Mouse (Mus musculus) right cerebral cortex, adult 18-20 months (tissue): ENCODE measurements at regions not wholly inside any gene's neighbourhood (a gene's known extent, or its start where the extent isn't known, plus 50 kb on each side); places are given as distances from the start of the nearest gene placed in this dataset.

Source experiments
- DNase-seq: peaks from one replicate; pipeline ENCODE4 v3.0.0; 2022; ENCODE audit warnings: mixed read lengths

DNA sequence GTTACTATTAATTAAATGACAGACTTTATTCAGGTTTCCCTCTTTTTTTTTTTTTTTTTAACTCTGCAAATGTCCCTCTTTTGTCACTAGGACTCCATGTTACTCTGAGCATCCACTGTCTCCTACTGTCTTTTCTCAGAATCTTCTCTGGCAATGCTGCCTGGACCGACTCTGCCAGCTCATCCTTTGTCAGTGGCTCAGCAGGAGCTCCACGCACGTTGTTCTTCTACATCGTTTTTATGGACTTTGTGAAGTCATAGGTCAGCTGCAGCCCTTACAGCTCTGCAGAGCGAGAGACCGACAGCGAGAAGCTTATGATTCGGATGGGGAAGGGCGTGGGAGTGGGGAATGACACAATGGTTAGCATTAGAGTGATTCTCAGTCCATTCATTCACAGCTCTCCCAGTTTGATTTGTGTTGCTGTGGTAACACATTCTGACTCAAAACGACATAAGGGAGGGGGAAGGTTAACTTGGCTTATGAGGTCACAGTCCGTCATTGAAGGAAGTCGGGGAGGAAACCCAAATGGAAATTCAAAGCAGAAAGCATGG lies 300.1 kb upstream of the Kazn start:
- DNase-seq, result peak; percentile 21

DNA sequence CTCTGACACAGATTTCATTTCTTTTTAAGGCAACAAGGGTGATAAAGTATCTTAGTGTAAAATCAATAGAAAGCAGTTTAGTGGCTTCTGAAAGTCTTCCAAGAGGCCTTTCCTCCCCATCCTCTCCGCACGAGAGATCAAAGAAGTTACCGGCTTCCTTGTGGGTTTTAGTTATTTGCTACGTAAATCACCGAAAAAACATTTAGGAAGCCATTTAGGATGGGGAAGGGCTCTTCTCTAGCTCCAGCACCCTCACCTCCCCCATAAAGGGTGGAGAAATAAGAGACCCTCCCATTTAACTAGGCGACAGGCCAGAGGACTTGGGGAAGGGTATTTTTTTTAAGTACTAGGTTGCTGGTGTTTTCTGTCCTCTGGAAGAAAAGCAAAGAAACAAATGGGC lies 287.9 kb upstream of the Kazn start:
- no peak for DNase-seq

DNA sequence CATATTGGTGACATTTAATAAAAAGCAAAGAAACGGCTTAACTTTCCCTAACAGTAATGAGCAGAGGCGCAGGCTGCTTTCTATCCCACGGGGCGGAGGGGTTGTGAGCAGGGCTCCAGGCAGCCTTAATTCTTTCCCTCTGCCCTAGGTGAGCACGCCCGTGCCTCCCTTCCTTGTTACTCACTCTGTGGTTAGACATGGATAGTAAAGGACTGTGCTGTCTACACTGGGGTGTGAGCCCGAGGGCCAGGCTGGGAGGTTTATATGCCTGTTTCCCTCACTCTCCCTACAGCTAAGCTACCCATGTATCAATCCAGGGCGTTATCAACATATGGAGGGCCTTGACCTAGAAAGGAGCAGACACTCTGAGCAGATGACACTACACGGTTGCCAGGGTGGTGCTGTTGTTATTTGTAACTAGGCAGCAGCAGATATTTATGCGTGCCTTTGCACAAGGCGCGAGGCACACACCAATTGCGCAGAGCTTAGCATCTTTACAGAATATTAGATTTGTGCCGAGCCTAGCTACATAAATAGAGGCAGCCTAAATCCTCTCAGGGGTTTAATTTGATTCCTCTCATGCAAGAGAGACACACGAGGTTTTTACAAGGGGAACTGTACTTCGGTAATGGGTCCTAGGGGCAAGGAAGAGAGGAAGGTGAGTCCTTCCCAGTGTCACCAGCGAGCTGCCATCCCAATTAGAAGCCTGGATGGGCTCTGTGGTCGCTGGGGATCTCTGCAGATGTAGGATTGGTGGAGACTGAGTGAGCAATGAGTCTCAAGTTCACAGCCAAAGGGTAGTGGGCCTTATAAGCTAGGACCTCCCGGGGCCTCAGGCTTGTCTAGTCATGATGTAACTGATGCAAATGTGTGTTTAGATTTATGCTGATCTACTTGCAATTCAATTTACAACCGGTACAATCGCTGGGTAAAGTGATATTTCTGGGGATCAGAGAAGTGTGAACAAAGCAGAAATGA lies 278.6 kb upstream of the Kazn start:
- no peak for DNase-seq

DNA sequence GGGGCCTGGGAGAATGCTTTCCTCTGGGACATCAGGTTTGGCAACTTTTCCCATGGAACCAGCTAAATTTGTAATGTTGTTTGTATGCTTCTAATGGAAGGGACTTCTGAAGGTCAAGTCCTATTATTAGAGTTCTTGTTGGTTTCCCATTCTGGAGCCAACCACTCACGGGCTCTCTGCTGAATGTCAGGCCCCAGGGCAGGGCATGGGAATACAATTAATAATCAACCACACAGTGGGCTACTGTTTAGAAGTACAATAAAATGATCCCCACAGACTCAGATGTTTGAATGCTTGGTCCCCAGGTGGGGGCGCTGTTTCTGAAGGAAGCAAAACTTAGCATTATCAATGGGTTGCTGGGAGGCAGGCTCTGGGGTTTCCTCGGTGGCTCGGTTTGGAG lies 275.6 kb upstream of the Kazn start:
- no peak for DNase-seq

DNA sequence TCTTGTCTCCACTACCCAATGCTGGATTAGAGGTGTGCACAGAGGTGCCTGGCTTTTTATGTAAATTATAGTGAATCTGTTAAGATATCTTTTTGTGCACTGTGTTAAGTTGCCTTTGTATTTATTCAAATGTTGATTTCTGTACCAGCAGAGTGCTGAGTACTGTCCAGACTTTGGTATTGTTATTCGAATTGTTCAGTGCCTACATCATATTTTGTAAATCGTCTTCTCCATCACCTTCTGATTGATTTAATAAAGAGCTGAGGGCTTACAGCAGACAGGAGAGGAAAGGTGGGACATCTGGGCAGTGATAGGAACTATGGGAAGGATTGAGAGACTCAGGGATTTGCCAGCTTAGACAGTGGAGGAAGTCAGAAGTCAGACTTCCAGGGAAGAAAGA lies 270.2 kb upstream of the Kazn start:
- no peak for DNase-seq

DNA sequence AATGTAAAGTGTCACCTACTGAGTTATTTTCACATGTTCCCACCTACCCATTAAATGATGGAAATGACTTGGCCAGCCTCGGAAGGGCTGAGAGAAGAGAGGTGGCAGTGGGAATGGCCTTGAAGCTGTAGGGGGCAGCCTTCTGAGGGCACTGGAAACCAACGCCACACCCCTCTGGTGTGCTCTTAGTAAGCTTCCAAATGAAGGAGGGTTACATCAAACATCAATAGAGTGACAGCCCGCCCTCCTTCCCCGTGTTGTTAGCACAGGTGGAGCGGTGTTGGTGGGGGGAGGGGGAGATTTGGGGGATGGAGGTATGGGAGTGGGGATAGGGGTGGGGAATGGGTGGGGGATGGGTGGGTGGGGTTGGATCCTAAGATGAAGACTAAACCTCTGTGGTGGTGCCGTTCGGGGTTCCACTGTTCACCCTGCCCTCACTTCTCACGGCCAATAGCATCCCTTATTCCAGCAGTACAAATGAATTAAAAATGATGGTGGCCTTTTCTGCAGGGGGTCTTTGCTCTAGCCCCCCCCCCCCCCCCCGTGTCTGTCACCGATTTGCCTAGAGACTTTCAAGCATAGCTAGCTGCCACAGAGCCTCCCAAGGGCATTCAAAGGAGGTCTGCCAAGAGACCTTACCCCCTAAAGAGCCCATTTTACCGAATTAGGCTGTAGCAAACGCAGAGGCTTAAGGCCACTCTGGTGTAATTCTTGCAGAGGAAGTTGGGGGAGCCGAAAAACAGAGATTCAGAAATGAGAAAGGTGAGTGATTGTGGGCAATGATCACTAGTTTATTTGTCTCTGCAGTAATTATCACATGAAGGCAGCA lies 267.4 kb upstream of the Kazn start:
- DNase-seq, result no peak

DNA sequence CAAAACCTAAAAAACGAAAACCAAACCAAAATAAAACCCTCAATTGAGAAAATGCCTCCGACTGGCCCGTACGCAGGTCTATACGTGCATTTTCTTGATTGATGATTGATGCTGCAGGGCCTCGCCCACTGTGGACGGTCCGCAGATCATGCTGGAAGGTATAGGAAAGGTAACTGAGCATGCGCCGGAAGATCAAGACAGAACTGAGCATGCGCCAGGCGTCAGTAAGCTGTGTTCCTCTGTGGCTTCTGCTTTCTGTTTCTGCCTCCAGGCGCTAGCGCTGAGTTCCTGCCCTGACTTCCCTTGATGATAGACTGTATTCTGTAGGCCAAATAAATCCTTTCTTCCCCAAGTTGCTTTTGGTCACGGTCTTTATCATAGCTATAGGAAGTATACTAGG lies 264.6 kb upstream of the Kazn start:
- DNase-seq, result no peak

DNA sequence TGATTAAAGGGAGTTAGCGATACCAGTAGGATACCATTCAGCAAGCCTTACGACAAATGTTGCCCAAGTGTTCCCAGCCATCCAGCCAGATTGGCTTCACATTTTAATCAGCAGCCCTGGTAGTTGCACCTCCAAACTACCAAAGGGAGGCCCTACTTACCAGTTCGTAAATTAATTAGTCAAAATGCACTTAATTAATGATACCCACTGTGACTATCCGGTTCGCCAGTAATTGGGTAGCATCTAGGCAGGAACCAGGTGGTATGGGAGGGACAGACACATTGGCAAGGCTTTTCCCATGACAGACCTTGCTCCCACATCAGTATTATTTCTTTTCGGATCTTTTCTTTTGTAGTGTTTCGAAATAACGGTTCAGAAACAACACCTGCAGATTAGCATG lies 262.0 kb upstream of the Kazn start:
- DNase-seq, result no peak

DNA sequence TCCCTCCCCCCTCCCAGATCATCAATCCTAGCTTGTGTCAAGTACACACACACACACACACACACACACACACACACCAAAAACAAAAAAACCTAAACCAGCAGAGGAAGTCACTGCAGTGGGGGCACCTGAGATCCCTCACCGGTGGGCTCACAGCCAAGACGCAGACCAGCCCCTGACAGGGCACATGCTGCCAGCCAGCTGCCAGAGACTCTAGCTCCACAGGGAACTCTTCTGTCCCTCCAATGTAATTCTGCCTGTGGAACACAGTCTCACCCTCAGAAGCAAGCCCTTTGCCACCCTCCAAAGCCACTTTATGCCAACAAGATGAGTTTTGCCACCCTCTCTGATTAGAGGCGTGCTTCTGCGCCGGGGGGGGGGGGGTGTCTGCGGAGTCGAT lies 261.3 kb upstream of the Kazn start:
- no peak for DNase-seq

DNA sequence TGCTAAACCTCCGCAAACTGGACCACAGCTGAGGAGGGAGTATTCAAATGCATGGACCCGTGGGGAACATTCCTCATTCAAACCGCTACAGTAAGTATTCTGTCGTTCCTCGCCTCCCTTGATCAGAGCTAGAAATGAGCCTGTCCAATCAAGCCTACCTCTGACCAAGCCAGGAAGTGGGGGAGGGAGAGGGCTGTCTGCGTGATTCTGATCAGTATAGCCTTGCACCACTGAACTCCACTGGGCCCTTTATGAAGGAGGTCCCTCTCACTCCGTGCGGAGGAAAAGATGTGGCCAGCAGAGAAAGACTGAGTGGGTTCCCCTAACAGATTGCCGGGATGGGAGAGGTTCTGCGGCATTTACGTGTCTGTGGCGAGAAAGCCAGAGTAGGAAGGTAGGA lies 257.4 kb upstream of the Kazn start:
- no peak for DNase-seq

DNA sequence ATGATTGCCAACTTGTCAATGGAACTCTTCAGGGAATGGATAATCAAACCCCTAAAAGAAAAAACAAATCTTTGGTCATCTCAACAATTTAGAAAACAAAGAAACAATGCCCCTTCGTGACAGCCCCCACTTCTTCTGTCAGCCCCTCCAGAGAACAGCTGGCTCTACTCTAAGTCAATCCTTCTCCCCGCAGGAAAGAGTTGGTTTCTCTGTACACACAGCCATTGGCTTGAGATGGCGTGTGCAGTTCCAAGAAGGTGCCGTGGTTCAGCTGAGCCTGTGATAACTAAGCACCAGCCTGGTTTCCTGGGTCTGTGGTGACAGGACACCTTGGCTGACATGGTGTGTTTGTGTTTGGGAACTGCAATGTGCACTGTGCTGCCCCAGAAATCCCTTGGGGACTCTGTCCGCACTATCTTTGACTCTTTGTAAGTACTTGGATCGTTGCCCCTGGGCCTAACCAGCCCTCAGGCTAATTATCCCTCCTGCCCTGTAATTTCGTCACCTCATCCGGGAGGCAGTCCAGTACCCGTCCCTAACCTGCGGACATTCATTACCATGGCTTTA lies 253.8 kb upstream of the Kazn start:
- DNase-seq, result no peak

DNA sequence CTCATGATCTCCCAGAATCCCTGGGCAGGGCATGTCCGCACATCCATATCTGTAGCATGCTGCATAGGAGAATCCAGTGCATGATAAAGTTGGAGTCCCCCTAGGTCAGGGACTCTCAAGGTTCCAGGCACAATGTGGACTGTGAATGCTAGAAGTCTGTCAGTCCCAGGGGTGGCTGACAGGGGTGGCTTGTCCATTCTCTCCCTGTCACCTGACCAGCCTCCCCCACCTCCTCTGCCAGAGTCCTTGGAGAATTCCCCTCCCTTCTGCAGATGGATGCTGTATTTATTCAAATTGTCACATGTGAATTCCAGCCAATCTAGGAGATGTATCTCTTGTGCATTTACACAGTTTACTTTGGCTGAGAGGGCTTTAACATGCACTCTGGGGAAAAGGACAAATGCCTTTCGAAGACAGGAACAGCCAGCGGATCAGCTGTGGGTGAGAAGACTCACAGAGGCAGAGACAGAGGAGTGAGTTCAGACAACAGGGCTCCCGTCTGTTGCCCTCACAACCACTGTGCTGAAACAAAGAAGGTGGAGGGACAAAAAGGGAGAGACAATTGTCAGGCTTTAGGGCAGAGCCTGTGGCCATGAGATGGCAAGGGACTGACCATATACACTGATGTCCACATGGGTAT lies 246.7 kb upstream of the Kazn start:
- DNase-seq, result no peak

DNA sequence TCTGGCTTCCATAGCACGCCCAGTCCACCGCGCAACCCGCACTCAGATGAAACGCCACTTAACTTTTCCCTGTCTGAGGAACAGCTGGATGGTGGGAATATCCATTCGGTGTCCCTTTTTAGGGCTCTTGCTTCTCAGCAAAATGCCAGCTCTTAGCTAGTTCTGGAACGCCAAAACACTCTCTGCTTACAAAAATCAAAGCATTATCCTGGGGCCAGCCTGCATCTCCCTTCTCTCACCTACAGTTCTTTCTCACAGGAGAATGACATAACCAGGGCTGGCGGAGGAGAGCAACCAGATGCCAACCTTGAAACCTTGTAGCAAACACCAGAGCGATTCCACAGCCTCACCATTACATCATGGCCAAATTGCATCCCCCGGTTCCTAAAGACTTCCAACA lies 236.4 kb upstream of the Kazn start:
- peak; percentile 22 for DNase-seq

DNA sequence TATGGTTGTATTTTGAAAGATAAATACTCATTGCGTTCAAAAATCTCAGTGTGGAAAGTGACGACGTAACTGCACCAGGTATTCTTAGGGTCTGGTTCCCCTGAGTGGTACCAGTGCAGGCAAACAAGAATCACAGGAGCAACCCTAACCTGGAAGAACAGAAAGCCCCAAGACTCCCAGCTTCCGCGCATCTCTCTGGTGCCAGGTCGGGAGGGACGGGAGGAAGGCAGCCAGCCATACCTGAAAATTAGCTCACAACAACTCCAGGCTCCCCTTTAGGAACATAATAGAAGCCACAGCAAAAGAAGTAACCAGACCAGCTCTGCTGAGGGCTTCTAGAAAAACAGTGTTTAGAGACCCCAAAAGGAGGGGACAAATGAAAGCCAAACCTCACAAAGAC lies 235.4 kb upstream of the Kazn start:
- no peak for DNase-seq

DNA sequence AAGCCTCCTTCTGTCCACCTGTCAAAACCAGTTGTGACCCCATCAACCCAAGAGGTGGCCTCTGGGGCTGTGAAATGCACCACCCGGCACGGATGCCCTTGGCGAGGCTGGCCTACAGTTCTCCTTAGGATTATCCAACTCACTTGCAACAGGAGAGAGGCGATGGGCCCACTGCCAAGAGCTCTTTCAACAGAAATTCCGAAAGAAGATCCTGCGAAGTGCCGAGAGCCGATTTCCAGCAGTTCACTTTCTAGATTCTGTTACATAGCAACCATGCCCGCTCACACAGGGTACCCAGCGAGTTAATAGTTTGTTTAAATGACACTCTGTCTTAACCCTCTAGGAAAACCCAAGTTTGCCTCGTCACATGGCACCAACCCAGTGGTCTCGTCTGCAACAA lies 234.8 kb upstream of the Kazn start:
- DNase-seq, result peak; percentile 81

DNA sequence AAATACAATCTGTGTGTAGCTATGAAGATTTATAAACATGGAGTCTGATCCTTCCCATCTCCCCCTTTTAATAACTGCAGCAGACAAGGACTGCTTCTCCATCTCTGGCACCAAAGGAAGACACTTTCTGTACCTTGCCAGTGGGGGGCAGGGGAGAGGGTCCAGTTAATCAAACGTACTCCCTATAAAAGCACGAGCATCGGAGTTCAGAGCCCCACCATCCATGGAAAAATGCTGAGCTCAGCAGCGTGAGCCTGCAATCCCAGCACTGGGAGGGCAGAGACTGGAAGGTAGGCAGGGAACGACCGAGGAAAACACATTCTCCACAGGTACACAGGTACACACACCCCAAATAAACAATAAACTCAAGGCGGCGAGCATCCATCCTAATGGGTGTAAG lies 234.1 kb upstream of the Kazn start:
- no peak for DNase-seq

DNA sequence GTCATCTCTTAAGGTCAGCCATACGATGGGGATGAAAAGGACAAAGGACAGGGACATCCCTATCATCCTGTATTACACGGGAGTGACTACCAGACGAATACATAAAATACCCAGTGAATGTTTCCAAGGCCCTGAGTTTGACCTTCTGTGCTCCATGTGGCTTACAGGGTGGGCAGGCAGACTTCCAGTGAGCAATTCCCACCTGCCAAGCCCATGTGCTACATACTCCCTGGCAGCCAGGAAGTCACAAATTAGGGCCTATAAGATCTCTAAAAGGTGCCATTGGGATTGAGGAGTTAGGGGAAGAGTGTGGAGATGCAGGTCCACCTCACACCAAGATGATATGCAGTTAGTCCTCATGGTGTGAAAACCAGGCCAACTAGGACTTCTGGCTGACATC lies 233.1 kb upstream of the Kazn start:
- DNase-seq, result no peak

DNA sequence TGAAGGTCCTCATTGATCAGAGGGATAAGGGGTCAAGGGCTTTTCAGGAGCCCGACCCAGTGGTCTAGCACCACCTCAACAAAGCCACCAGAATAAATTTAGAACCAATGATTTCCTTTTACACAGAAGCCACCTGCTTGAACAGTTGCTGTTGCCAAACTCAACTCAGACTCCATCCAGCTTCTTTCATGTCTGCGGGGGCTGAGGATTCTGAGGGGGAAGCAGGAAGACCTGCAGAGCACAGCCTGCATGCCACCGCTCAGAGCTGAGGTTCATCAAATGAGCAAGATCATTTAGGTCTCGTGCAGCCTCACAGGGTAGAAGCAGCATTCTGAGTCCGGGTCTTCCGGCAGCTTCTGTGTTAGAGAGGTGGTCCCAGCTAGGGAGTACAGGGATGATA lies 231.6 kb upstream of the Kazn start:
- DNase-seq, result peak; percentile 70

DNA sequence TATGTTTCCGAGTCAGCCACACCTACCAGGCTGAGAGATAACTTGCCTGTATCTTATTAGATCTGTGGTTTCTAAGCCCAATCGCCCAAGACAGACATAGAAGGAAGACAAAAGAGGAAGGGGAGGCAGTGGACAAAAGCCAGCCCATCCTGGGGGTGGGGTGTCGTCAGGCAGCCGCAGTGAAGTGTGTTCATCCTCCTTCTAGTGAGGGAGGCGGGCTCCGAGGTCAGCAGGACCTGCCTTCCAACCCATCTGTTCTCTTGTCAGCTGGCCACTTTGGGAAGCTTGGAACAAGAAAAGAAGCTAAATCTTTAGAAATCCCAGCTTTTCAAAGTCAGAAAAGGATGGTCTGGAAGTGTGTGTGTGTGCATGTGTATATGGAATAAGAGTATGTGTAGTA lies 228.7 kb upstream of the Kazn start:
- DNase-seq, result no peak

DNA sequence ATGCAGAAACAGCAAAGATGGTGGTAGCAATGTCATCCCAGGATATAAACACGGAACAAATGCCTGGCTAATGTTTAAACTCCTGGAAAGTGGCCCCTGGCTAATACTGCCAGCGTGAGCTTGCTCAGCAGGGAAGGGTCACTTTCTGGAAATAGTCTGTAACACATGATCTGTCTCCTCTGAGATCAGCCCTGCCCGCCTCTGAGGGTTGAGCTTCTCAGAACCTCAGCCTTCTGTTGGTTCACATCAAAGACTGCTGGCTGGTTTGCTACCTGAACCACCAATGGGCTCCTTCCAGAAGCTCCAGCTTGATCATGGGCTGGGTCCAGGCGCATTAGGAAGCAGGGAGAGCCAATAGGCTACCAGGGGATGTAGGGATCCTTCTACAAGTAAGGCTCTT lies 226.0 kb upstream of the Kazn start:
- DNase-seq, result no peak

DNA sequence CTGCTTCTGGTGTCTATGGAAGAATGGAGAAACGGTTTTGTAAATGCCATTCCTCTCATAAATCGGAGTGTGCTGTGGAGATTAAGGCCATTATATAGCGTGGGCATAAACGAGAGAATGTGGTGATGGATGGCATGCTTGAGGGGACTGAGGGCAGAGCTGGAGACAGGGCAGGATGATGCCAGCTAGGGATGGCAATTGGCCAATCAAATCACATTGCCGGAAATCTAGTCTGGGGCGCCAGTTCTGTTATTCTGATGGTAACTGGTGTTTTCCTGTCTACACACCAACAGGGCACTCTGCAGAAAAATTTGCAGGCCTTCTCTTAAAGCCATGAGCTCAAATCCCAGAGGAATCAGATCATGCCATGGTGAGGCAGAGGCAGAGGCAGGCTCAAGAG lies 224.9 kb upstream of the Kazn start:
- no peak for DNase-seq

DNA sequence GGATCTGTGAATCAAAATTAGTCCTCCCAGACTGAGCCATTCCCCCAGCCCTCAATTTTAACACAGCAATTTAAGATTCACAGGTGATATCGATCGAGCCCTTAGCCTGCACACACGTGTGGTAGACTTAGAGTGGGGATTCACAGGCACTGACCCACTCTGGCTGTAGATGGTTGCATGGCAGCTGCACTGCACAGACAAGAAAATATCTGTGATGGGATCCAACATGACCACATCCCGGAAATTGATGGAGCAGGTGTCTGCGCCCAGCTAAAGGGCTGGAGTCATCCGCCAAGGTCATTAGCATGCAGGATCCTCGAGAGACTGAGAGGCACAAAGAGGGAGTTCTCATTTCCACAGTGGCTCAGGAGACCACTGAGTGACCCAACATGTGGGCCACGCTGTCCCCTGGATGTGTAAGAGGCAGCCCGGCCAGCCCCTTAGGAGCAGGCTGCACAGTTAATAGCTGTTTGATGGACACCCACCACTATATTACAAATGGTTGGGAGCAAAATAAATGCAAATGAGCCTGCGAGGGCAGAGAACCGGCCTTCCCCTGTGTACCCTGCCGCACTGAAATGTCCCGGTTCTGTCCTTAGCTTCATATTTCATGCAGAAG lies 221.4 kb upstream of the Kazn start:
- DNase-seq, result no peak

DNA sequence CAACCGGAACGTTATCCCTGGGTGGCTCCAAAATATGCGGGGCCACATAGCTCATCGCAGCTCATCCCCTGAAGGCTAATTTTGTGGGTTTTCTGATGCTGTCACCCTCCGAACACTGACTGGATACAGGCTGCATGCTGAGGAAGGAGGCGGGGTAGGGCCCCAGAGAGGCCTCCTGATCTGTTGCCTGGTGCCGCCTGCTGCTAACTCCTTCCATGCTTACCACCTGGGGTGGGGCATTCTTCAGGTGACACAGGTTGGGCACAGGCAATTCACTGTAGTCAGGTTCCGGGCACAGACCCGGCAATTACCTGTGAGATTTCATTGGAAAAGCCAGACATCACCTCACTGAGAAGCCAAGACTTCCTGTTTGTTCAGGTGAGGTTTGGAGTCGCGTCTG lies 213.4 kb upstream of the Kazn start:
- DNase-seq, result no peak
